Mouse (Mus musculus): ENCODE measurements at regions not wholly inside any gene's neighbourhood (a gene's known extent, or its start where the extent isn't known, plus 50 kb on each side); places are given as distances from the start of the nearest gene placed in this dataset.
A peak's percentile ranks its signal among the peaks of the same experiment; 100 is the strongest.

GRCm38 (mm10) chr7:94697214-94697613 lies 1473.8 kb upstream of the Tenm4 start:
- no peak overlapping the region for H3K27ac ChIP-seq (ENCODE audit: low read depth, low read length)
- no peaks in the 10 kb centered on the region for H3K4me1 ChIP-seq (ENCODE audit: control insufficient read depth, insufficient read depth, low read length)
- H3K4me2 ChIP-seq (ENCODE audit: low read depth) = no peak overlapping the region
- H3K4me3 ChIP-seq (ENCODE audit: low read depth, low read length) = no peak overlapping the region
- DNase-seq (ENCODE audit: low spot score) (no peak), ATAC-seq (ENCODE audit: insufficient read depth, low FRiP score, low TSS enrichment) (peak; percentile 64; the same call in 1 of the 2 replicates)
- no peak overlapping the region for H3K9ac ChIP-seq (ENCODE audit: low read length)
- H3K27me3 ChIP-seq (ENCODE audit: control insufficient read depth, insufficient read depth, low read length) = no peaks in the 10 kb centered on the region
- no peaks in the 10 kb centered on the region for H3K9me3 ChIP-seq (ENCODE audit: control insufficient read depth, low read length)
- H3K36me3 ChIP-seq (ENCODE audit: control insufficient read depth, insufficient read depth, low read length) = no peaks in the 10 kb centered on the region
- WGBS = 88% methylated on average over 4 of the region's 4 CpGs

GRCm38 (mm10) chr7:94706457-94706856 lies 1464.6 kb upstream of the Tenm4 start:
- no peaks in the 10 kb centered on the region for H3K4me1 ChIP-seq (ENCODE audit: control insufficient read depth, insufficient read depth, low read length)
- no peak for DNase-seq (ENCODE audit: low spot score)
- H3K27ac ChIP-seq (ENCODE audit: low read depth, low read length) = no peak overlapping the region
- H3K4me3 ChIP-seq (ENCODE audit: low read depth, low read length) = no peak overlapping the region
- no peak overlapping the region for H3K4me2 ChIP-seq (ENCODE audit: low read depth)
- no peaks in the 10 kb centered on the region for H3K27me3 ChIP-seq (ENCODE audit: control insufficient read depth, insufficient read depth, low read length)
- no peak overlapping the region for H3K9ac ChIP-seq (ENCODE audit: low read length)
- no peaks in the 10 kb centered on the region; the same call in 1 of the 2 replicates for H3K9me3 ChIP-seq (ENCODE audit: control insufficient read depth, low read length)
- no peaks in the 10 kb centered on the region for H3K36me3 ChIP-seq (ENCODE audit: control insufficient read depth, insufficient read depth, low read length)
- no peak for ATAC-seq (ENCODE audit: insufficient read depth, low FRiP score, low TSS enrichment)

- Histone ChIP-seq H3K9me3 (ENCODE audit: control insufficient read depth, low read length) (no peaks in the 10 kb centered on the region), H3K4me3 (ENCODE audit: low read depth, low read length) (no peak overlapping the region), H3K4me1 (ENCODE audit: control insufficient read depth, insufficient read depth, low read length) (no peaks in the 10 kb centered on the region), H3K4me2 (ENCODE audit: low read depth) (no peak overlapping the region), H3K27me3 (ENCODE audit: control insufficient read depth, insufficient read depth, low read length) (no peaks in the 10 kb centered on the region), H3K27ac (ENCODE audit: low read depth, low read length) (no peak overlapping the region), H3K9ac (ENCODE audit: low read length) (no peak overlapping the region), H3K36me3 (ENCODE audit: control insufficient read depth, insufficient read depth, low read length) (no peaks in the 10 kb centered on the region)
- no peak for ATAC-seq (ENCODE audit: insufficient read depth, low FRiP score, low TSS enrichment)
- WGBS = 77% methylated on average over 1 of the region's 1 CpGs
- DNase-seq (ENCODE audit: low spot score) = no peak
Observed at GRCm38 (mm10) chr7:94733433-94733832, 1437.6 kb upstream of the Tenm4 start.

GRCm38 (mm10) chr7:94734741-94735140 lies 1436.3 kb upstream of the Tenm4 start:
- 62% methylated on average over 4 of the region's 4 CpGs for WGBS
- H3K4me3 ChIP-seq (ENCODE audit: low read depth, low read length) = no peak overlapping the region
- DNase-seq (ENCODE audit: low spot score) = peak; percentile 13

More at GRCm38 (mm10) chr7:94734741-94735140, 1436.3 kb upstream of the Tenm4 start:
- Histone ChIP-seq H3K9ac (ENCODE audit: low read length) (no peak overlapping the region), H3K4me1 (ENCODE audit: control insufficient read depth, insufficient read depth, low read length) (no peaks in the 10 kb centered on the region), H3K36me3 (ENCODE audit: control insufficient read depth, insufficient read depth, low read length) (no peaks in the 10 kb centered on the region), H3K27me3 (ENCODE audit: control insufficient read depth, insufficient read depth, low read length) (no peaks in the 10 kb centered on the region), H3K4me2 (ENCODE audit: low read depth) (no peak overlapping the region), H3K9me3 (ENCODE audit: control insufficient read depth, low read length) (no peaks in the 10 kb centered on the region), H3K27ac (ENCODE audit: low read depth, low read length) (no peak overlapping the region)
- peak; percentile 60 for ATAC-seq (ENCODE audit: insufficient read depth, low FRiP score, low TSS enrichment)
